Mouse (Mus musculus): ENCODE measurements at regions not wholly inside any gene's neighbourhood (a gene's known extent, or its start where the extent isn't known, plus 50 kb on each side); places are given as distances from the start of the nearest gene placed in this dataset.

DNA sequence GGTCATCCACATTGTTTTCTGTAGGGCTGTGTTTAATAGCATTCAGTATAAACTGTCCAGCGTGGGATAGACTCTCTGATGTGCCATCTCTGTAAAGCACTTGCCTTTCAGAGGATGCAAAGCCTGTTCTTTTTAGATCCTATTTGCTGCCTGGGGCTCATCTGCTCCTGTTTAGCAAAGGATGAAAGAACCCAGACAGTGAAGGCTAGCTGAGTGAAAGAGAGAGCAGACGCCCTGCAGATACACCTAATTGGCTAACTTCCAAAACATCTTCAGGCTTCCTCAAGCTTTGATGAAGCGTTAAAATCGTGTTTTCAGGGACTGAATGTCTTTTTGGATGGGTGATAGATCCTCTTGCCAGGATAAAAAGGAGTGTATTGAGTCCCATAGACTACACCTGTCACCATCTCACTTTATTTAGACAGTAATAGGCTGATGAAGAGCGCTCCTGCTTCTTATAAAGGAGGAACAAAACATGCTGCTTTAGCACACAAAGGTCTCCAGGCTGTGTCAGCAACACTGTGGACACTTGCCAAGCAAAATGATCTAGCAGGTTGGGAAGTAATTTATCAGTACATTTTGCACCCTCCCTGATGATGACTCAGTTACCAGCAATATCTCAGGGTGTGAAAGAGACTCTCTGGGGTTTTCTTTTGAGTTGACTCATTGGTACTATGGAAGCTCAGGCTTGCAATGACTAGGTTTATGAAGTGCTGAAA lies 4717.3 kb downstream of the 9330182O14Rik start:
- TF ChIP-seq GATA1 (IDR thresholded peaks at IDR 0.05; ENCODE audit: low read length): no peak

DNA sequence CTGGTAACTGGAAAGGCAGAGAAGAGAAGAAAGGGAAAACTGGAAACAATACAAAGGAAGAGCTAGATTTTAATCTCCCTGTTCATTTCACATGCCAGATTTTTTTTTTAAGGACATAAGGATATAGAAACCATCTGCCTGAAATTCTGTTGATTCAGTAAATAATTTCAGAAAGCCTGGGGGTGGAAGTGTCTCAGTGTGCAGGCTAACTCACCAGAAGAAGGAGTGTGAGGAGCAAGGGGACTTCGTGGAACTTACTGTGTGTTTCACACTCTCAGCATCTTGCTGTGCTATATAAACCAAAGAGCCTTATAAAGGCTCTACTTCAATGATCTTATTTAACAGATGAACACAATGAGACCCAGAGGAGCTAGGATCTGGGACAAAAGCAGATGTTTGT lies 4722.9 kb downstream of the 9330182O14Rik start:
- TF ChIP-seq GATA1 (IDR thresholded peaks at IDR 0.05; ENCODE audit: low read length): no peak

DNA sequence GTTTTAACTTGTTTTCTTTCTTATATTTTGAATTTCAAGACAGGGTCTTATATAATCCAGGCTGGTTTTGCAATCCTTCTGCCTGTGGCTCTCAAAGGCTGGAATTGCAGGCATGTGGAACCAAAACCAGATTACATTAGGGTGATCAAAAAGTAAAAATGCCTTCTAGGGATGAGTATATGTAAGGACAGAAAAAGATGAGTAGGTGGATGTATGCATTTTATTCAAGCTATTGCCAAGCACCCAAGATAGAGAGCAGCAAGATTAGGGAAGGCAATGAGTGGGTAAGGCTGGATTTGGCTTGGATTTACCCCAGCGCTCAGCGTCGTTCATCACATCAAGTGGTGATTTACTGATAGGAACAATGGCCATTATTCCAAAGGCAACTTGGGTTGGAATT lies 4725.2 kb downstream of the 9330182O14Rik start:
- TF ChIP-seq GATA1 (IDR thresholded peaks at IDR 0.05; ENCODE audit: low read length): no peak

DNA sequence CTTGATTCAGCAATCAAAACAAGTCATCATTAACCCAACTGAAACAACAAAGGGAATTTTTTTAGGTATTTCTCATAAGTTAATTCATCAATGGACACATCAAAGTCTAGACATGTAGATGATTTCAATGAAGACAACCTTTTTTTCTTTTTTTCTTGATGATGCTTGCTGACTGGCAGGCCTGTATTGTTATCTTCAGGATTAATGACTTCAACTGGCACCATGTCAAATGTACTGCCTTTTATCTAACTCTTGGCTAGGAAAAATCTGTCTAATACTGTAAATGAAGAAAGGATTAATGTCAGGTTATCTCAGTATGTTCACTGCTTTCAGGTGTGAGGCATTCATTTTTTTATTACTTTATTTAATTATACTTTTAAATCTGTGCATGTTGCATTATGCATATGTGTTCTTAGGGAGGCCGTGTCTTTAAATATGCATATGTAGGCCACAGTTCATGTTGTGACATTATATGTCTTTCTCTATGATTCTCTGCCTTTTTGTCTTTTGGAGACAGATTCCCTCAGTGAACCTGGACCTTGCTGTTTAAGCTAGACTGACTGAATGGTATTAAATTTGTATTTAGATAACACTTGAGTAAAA lies 4726.1 kb downstream of the 9330182O14Rik start:
- TF ChIP-seq GATA1 (IDR thresholded peaks at IDR 0.05; ENCODE audit: low read length): no peak

DNA sequence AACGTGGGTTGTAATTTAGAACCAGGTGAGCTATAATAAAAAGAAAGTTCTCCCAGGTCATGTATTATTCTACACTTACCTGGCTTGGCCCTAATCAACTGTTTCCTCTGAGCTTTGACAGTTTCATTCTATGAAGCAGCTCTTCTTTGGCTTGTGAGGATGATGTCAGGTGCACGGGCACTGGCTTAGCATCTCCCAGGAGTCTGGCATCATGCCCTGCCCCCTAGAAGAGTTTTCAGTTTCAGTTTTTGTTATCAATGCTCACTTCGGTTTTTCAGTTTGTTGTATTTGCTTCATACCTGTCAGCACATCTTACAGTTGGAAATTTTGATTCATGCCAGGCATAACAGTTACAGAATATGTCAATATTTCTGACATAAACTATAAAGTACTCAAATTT lies 4734.4 kb downstream of the 9330182O14Rik start:
- TF ChIP-seq GATA1 (IDR thresholded peaks at IDR 0.05; ENCODE audit: low read length): no peak

DNA sequence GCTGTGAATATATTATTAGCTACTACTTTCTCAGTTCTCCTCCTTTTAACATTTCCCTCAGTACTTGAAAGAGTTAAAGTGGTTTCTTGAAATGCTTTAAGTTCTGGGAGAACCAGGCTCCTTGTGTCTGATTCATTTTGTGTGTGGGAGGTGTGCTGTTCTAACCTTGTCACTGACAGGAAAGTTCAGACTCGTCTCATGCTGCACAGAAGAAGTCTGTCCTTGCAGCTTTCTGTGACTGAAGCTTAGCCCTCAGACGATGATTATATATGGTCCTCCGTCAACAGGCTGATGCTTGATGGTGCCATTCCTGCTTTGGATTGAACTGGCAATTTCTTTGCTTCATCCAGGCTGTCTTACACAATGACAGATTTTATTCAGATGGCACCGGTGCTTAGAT lies 4734.9 kb downstream of the 9330182O14Rik start:
- TF ChIP-seq GATA1 (IDR thresholded peaks at IDR 0.05; ENCODE audit: low read length): no peak

DNA sequence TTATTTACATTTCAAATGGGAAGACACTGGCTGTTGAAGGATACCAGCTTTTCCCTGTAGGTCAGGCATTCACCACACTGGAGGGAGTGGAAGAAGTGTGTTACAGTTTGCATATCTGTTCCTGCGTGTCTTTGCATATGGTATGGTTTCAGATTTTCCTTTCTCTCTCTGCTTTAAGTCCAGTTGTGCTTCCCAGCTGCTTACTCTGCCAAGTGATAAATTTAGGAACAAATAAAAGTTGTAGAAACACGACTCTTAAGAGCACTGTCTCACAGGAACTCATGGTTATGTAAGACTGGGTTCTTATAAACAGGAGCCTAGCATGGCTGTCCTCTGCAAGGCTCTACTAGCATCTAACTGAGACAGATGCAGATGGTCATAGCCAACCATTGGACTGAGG lies 4735.5 kb downstream of the 9330182O14Rik start:
- no peak for TF ChIP-seq GATA1 (IDR thresholded peaks at IDR 0.05; ENCODE audit: low read length)

DNA sequence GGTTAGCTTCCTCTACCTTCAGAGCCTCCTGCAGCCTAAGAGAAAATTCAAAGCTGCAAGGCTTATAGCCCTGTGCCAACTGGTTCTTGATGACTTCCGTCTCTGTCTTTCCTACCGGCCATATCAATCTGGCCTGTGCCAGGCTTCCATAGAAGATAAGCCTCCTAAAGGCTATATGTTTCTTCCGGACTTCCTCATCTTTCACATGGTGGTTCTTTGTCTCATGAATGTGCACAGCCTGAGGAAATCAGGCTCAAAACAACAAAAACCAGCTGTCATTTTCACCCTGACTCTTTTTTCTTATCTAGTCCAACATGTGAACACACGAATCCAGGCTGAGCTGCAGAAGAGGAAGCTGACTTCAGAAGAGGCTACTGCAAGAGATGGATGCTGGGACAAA lies 4748.1 kb downstream of the 9330182O14Rik start:
- TF ChIP-seq GATA1 (IDR thresholded peaks at IDR 0.05; ENCODE audit: low read length): peak; percentile 52

DNA sequence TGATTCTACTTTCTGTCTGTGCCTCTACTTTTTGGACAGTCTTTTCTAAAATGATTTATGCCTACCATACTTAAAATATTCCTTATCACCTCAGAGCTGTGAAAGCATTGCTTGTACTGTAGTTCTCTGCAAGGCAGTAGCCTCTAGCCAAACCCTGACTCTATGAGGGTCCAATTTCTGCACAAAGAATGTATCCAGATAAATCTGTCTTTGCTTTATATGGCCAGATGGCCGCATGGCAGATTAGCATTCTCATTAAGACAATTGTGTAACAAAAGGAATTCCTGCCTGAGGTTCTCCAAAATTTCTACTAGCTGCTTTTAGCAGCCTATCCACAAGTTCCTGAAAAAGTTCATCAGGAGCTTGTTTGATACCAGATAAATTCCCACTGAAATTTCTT lies 4757.4 kb downstream of the 9330182O14Rik start:
- no peak for TF ChIP-seq GATA1 (IDR thresholded peaks at IDR 0.05; ENCODE audit: low read length)

DNA sequence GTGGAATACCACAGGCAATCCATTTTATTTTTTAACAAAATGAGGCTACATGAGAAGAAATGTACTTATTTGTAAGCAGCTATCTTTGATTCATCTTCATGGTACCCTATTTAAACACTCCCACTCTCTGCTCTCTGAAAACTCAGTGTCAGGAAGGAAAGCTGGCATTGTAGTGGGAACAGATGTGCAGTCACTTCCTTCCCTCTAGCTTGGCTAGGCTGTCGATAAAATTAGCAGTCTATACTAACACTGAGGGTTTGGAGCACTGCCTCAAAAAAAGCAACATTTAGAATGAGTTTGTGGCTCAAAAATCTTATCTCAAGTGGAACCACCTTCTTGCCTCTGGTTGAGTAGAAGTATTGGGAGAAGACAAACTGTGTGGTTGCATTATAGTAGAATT lies 4762.1 kb downstream of the 9330182O14Rik start:
- no peak for TF ChIP-seq GATA1 (IDR thresholded peaks at IDR 0.05; ENCODE audit: low read length)

DNA sequence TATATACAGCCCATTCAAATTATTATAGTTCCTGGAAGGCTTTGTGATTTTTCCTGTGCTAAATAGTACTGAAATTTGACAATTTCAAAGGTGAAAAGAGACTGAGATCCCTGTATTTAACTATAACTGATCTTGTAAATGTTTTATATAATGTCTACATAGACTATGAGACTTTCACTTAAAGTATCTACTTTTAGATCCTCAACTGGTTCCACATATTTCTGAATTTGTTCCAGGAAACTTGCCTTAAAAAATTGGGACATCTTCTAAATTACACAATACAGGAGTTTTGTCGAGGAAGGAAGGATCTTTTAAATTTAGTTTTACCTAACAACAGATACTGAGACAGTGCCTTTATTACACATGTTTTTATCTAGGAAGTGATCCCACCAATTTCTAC lies 4763.4 kb downstream of the 9330182O14Rik start:
- TF ChIP-seq GATA1 (IDR thresholded peaks at IDR 0.05; ENCODE audit: low read length): no peak

DNA sequence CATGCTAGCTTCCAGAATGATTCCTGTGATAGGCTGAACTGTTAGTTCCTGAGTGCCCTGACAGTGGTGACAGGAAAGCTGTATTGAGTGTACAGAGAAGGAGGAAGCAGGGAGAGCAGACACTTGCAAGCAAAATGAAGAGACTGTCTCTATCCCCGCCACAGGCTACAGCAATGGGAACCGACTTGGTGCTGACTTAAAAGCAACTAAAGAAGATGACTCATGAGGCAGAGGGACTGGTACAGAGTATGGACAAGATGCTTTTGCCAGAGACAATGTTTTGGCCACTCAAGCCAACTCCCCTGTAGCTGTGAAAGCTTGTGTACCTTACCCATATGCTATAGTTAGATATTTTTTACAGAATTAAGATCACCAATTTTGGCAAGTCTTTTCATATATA lies 4773.0 kb downstream of the 9330182O14Rik start:
- TF ChIP-seq GATA1 (IDR thresholded peaks at IDR 0.05; ENCODE audit: low read length): no peak

DNA sequence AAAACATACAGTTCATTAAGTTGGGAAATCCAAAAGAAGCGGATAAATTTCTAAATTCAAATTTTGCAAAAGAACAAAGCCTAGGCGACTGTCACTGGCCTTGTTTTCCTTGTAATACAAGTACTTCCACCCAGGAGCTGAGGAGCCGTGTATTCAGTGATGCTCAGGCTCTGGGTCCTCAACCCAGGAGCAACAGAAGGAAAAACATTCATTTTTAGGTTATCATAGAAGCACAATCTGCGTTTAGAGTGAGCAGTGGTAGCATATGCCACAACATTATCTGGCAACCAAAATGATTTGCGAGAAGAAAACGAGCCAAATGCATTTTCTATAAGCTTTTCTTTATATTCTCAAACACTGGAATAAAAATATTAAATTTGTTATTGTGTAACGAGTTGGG lies 4779.3 kb downstream of the 9330182O14Rik start:
- TF ChIP-seq GATA1 (IDR thresholded peaks at IDR 0.05; ENCODE audit: low read length): no peak

DNA sequence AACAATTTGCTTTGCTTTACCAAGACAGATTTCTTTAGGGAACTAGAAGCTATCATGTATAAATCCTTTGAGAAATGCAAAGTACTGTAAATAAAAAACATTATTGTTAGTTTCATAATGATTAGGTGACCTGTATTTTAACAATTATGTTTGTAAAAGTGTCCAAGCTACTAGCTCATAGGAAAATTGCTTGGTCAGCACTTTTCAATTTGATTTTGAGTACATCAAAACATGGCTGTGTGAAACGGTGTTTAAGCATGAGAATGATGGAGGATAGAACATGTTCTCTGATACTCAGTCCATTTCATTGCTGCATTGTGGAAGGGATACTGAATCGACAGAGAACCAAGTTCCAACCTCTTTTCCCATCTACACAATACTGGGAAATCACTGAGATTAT lies 4780.8 kb downstream of the 9330182O14Rik start:
- TF ChIP-seq GATA1 (IDR thresholded peaks at IDR 0.05; ENCODE audit: low read length): no peak

DNA sequence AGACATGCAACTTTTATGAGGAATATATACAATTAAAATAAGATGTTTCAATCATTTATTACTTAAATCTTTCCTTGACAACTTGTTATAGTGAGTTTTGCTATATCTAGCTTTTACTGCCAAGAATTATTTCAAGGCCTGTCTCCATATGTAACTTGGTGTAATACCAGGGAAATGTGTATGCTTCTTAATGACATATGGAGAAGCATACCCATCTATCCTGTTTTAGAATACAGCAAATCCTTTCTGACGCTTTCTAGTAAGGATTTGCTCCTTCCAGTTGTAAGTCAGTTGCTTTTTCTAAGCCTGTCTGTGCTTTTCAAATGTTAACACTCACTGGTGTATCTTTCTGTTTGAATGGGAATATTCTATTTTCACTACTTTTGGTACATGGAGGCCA lies 4782.3 kb downstream of the 9330182O14Rik start:
- TF ChIP-seq GATA1 (IDR thresholded peaks at IDR 0.05; ENCODE audit: low read length): no peak

DNA sequence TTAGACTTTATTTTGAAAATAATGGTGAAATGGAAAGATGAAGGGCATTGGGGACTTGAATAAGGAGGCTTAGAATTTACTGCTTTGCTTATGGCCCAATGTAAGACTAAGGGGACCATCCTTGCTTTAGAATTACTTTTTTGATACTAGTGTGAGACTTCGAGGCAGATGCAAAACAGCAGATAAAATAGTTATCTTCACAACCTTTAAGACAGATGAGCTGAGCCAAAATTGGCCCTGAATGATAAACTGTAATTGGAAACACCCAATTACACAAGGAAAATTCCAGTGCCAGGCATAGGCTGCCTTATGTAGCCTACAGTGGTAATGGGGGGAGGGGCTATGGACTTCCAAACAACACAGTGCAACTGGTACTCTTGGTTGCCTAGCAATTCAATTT lies 4790.5 kb downstream of the 9330182O14Rik start:
- peak; percentile 45 for TF ChIP-seq GATA1 (IDR thresholded peaks at IDR 0.05; ENCODE audit: low read length)

DNA sequence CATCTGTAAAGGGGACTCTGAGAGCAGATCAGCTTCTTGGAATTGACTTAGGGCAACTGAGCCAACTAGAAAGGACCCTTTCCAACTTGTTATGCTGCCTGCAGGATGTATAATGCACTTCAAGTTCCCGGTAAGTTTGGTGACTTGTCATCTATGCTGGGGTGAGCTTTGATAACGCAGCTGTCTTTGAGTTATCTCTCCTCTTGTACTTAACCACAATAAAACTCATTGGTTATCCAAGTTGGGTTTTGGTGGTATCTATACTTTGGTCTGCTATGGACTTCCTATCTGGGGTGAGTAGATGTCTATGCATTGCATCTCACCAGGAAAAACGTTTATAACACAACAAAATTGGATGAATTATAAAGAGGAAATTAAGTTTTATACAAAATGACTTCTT lies 4792.9 kb downstream of the 9330182O14Rik start:
- peak; percentile 96 for TF ChIP-seq GATA1 (IDR thresholded peaks at IDR 0.05; ENCODE audit: low read length)

All from G1E-ER4 (cell line).